Mouse (Mus musculus): ENCODE results near the gene Slx4ip. TPM values are rescaled to one million over a fixed set of nuclear protein-coding genes. Genes with fewer than 3 reads are reported as not detected.
"Not testable (repeated sequence)": the region's sequence is repeated elsewhere in the genome, so short reads cannot be mapped to it uniquely, and the experiment has no call there.

Slx4ip gene
- 16.0 and 16.3 TPM in 2 replicates for polyA plus RNA-seq (2015; fragmentation: Nextera tagmentation; extraction: Ambion mirVana)

DNA sequence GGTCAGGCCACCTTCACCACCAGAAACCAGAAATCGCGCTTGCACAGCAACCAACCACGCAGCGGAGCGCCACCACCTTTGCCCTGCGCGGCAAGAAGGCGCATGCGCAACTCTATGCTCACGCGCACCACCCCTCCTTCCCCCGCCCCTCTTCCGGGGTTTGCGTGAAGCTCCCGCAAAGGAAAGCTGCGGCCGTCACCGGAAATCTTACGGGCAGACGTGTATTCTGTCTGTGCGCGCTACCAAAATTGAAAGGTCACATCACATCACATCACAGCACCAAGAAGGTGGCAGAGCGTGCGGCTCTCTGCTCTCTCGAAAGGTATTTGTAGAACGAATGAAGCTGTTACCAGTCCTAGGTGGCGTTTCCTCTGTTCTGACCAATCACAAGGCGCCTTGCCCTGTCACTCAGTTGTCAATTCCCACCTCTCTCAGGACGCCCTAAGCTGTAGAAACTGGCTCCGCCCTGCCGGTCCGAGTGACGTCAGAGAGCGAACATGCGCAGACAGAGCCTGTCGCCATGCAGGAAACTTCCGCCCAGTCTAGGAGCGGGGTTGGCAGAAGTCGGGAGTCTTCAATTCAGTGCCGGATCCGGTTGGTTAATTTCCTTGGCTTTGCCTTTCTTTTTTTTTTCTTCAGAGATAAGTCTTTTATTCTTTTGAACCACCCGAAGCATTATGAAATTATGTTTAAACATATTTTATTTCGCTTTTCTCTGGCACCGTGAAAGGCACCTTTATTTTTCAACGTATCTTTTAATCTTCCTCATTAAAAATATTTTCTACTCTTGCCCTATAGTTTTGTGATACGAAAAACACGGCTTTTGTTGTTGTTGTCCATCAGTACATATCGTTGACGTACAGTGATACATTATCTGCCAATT lies at the start of gene Slx4ip, which contains the start of the genes AL731706.1 and Mkks:
Slx4ip (plus strand) TSS at position 151 of the 883 bp plus-strand sequence.
AL731706.1 (minus strand) TSS at position 322 of the 883 bp plus-strand sequence.
Mkks (minus strand) TSS at position 322 of the 883 bp plus-strand sequence.
- Histone ChIP-seq H3K4me3 (replicated peaks) (peak within 1 kb of the TSS; percentile 61), H3K9ac (replicated peaks) (peak within 1 kb of the TSS; percentile 71), H3K9me3 (no peaks in the 10 kb centered on the region), H3K27me3 (no peaks in the 10 kb centered on the region), H3K27ac (peak within 1 kb of the TSS; percentile 90), H3K4me1 (replicated peaks) (peaks cover 24% of the 10 kb centered on the region), H3K4me2 (replicated peaks) (peak within 1 kb of the TSS; percentile 50), H3K36me3 (no peaks in the 10 kb centered on the region)
- ATAC-seq, result peak; percentile 97
- under 1% methylated on average over 49 of the region's 49 CpGs for WGBS

DNA sequence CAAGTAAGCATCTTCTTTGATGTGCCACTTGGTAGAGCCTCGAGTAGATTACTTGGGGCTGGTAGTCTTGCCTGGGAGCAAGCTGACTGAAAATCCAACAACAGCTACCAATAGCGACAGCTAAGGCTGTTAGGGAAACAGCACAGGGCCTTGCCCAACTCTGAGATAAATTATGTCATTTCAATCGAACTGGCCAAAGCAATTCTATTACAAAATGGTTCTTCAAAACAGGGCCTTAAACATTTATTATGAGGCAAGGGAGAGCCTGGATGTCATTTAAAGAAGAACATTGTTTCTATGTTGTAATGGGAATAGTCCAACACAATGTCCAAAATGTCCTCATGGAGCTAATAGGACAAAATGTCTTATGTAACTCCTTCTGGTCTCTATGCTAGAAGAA lies 40.7 kb upstream of the Slx4ip start:
- Histone ChIP-seq H3K27me3 (no peaks in the 10 kb centered on the region), H3K4me2 (replicated peaks) (no peak overlapping the region), H3K4me3 (replicated peaks) (no peak overlapping the region), H3K9ac (replicated peaks) (no peak overlapping the region), H3K36me3 (no peaks in the 10 kb centered on the region), H3K27ac (no peak overlapping the region), H3K9me3 (no peaks in the 10 kb centered on the region), H3K4me1 (replicated peaks) (peaks cover 15% of the 10 kb centered on the region)
- 81% methylated on average over 3 of the region's 3 CpGs for whole genome bisulfite sequencing
- ATAC-seq, result no peak

DNA sequence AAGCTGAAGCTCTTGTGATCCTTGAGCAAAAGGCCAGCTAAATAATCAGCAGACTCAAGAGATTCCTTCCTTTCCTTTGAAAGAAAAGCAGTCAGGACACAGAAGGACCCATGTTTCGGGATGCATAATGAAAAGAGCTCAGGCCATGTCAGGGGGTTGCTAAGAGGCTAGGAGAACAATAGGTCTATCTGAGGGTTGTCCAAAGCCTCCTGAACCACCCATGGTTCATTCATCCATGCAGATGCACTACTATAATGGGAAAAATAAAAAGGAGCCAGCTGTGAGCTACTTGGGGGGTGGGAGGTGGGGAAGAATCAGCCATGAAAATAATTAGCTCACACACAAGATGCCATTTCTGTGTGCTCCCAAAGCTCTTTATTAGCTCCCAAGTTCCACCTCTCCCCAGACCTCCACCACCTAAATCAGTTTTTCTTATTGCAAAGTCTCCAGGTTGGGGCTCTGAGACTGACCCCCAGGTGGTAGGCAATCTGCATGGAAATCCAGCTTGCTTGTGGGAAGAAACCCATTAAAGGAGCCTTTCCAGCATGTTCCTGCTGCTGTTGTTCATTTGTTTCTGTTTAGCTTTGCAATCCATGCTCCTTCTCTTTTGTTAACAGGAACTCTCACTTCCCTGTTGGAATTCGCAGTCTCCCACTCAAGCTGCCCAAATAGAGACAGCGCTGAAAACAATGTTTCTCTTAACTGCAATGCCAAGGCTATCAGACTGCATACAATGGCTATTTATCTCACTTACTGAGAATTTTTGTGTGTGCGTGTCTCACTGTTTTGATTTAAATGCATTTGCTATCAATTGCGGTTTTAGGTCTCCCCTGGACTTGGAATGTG lies 36.3 kb upstream of the Slx4ip start:
- H3K4me1 ChIP-seq (replicated peaks), result peaks cover 18% of the 10 kb centered on the region
- H3K4me2 ChIP-seq (replicated peaks), result no peak overlapping the region
- no peak overlapping the region for H3K4me3 ChIP-seq (replicated peaks)
- WGBS, result 7% methylated on average over 5 of the region's 5 CpGs
- no peaks in the 10 kb centered on the region for H3K9me3 ChIP-seq
- H3K27ac ChIP-seq, result peak overlapping the region; percentile 71
- no peak overlapping the region for H3K9ac ChIP-seq (replicated peaks)
- H3K27me3 ChIP-seq, result no peaks in the 10 kb centered on the region
- peak; percentile 75 for ATAC-seq
- H3K36me3 ChIP-seq, result no peaks in the 10 kb centered on the region

DNA sequence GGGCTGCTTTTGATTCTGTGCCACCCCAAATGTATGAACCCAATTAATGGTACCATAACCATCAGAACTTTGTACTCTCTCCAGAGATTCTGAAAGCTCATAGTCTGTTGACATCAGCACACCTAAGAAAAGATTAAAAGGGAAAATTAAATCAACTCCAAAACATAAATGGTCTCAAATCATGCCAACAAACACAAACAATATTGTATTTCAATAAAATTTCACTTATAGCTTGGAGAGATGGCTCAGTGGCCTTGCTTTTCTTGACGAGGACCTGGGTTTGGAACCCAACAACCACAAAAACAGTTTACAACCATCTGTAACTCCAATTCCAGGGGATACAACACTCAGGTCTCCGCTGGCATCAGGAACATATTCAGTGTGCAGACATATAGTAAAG lies 5.4 kb upstream of the Slx4ip start, which contains the start of gene AL731706.2:
AL731706.2 (minus strand) TSS at position 101 of the 400 bp plus-strand sequence.
- no peak within 1 kb of the TSS for H3K27ac ChIP-seq
- ATAC-seq, result no peak
- H3K4me2 ChIP-seq (replicated peaks), result no peak within 1 kb of the TSS
- no peaks in the 10 kb centered on the region for H3K9me3 ChIP-seq
- H3K36me3 ChIP-seq, result peaks cover 32% of the 10 kb centered on the region
- WGBS, result 97% methylated on average over 2 of the region's 2 CpGs
- no peak within 1 kb of the TSS for H3K9ac ChIP-seq (replicated peaks)
- no peak within 1 kb of the TSS for H3K4me3 ChIP-seq (replicated peaks)
- H3K27me3 ChIP-seq, result no peaks in the 10 kb centered on the region
- H3K4me1 ChIP-seq (replicated peaks), result peaks cover 11% of the 10 kb centered on the region

DNA sequence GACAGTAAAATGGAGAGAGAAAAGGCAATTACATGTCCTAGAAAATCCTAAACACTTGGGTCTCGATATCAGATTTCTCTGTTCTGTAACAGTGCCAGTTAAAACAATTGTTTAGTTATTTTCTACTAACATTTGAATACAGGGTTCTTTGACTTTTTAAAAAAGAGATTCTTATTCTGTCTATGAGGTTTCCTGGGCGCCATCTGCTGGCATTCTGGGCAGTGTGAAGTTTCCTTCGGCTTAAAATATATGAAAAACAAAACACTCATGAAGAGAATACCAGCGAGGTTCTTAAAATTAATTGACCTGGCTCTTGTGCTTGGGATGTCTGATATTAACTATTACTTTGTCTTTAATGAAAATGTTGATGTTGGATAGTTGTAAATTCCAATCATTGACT lies 4.2 kb upstream of the Slx4ip start:
- peaks cover 21% of the 10 kb centered on the region for H3K36me3 ChIP-seq
- WGBS, result 68% methylated on average over 4 of the region's 4 CpGs
- ATAC-seq, result no peak
- H3K4me2 ChIP-seq (replicated peaks), result no peak overlapping the region
- no peak overlapping the region for H3K9ac ChIP-seq (replicated peaks)
- H3K9me3 ChIP-seq, result no peaks in the 10 kb centered on the region
- no peak overlapping the region for H3K27ac ChIP-seq
- H3K27me3 ChIP-seq, result no peaks in the 10 kb centered on the region
- peaks cover 11% of the 10 kb centered on the region for H3K4me1 ChIP-seq (replicated peaks)
- H3K4me3 ChIP-seq (replicated peaks), result no peak overlapping the region

- H3K9me3 ChIP-seq, H3K27me3 ChIP-seq, H3K36me3 ChIP-seq, ATAC-seq: not testable (repeated sequence)
- peak overlapping the region; percentile 70 for H3K9ac ChIP-seq (replicated peaks)
- H3K4me3 ChIP-seq (replicated peaks), result peak overlapping the region; percentile 61
- H3K4me1 ChIP-seq (replicated peaks), result peaks cover 22% of the 10 kb centered on the region
- 6% methylated on average over 15 of the region's 15 CpGs for WGBS
- peak overlapping the region; percentile 90 for H3K27ac ChIP-seq
- peak overlapping the region; percentile 50 for H3K4me2 ChIP-seq (replicated peaks)
Measured at GRCm38 (mm10) chr2:136890716-136891067, 326 bp upstream of the Slx4ip start.

GRCm38 (mm10) chr2:136891951-136892371 lies 943 bp downstream of the Slx4ip start:
- Histone ChIP-seq H3K4me3 (replicated peaks) (peak overlapping the region; percentile 61), H3K9ac (replicated peaks) (peak overlapping the region; percentile 71), H3K9me3 (no peaks in the 10 kb centered on the region), H3K27me3 (no peaks in the 10 kb centered on the region), H3K4me1 (replicated peaks) (peaks cover 25% of the 10 kb centered on the region), H3K36me3 (no peaks in the 10 kb centered on the region), H3K27ac (peak overlapping the region; percentile 90), H3K4me2 (replicated peaks) (peak overlapping the region; percentile 50)
- ATAC-seq, result peak; percentile 86
- WGBS, result under 1% methylated on average over 23 of the region's 23 CpGs

GRCm38 (mm10) chr2:136894494-136894893 lies 3.5 kb downstream of the Slx4ip start:
- no peak overlapping the region for H3K9ac ChIP-seq (replicated peaks)
- H3K4me1 ChIP-seq (replicated peaks), result peaks cover 20% of the 10 kb centered on the region
- ATAC-seq, result no peak
- H3K9me3 ChIP-seq, result no peaks in the 10 kb centered on the region
- H3K4me3 ChIP-seq (replicated peaks), result no peak overlapping the region
- H3K4me2 ChIP-seq (replicated peaks), result no peak overlapping the region
- H3K27ac ChIP-seq, result no peak overlapping the region
- no peaks in the 10 kb centered on the region for H3K27me3 ChIP-seq
- H3K36me3 ChIP-seq, result no peaks in the 10 kb centered on the region
- 54% methylated on average over 2 of the region's 2 CpGs for WGBS

DNA sequence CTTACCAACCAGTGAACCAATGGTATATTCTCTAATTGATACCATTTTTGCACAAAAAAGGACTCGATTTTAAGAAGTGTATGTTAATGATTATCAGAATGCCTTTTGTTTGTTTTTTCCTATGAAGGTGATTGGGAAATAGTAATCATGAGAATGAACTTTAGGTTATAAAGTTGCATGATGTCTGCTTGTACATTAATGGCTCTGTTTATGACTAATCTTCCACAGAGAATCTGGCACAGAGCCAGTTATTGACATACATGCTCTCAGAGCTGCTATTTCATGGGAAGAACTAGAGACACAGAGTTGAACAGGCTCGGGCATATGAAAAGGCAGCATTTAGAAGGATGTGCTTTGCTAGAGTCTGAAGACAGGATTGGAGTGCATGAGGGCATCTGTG lies 5.1 kb downstream of the Slx4ip start:
- Histone ChIP-seq H3K4me1 (replicated peaks) (peaks cover 14% of the 10 kb centered on the region), H3K27me3 (no peaks in the 10 kb centered on the region), H3K4me3 (replicated peaks) (no peak overlapping the region), H3K4me2 (replicated peaks) (no peak overlapping the region), H3K9ac (replicated peaks) (no peak overlapping the region), H3K36me3 (no peaks in the 10 kb centered on the region), H3K27ac (no peak overlapping the region), H3K9me3 (no peaks in the 10 kb centered on the region)
- 86% methylated on average over 2 of the region's 2 CpGs for WGBS
- no peak for ATAC-seq

GRCm38 (mm10) chr2:136908596-136908995 lies 17.6 kb downstream of the Slx4ip start:
- WGBS, result 75% methylated on average over 3 of the region's 3 CpGs
- no peak for ATAC-seq
- Histone ChIP-seq H3K9ac (replicated peaks) (no peak overlapping the region), H3K4me1 (replicated peaks) (peaks cover 18% of the 10 kb centered on the region), H3K9me3 (no peaks in the 10 kb centered on the region), H3K4me2 (replicated peaks) (no peak overlapping the region), H3K36me3 (peaks cover 11% of the 10 kb centered on the region), H3K27me3 (no peaks in the 10 kb centered on the region), H3K4me3 (replicated peaks) (no peak overlapping the region), H3K27ac (no peak overlapping the region)

DNA sequence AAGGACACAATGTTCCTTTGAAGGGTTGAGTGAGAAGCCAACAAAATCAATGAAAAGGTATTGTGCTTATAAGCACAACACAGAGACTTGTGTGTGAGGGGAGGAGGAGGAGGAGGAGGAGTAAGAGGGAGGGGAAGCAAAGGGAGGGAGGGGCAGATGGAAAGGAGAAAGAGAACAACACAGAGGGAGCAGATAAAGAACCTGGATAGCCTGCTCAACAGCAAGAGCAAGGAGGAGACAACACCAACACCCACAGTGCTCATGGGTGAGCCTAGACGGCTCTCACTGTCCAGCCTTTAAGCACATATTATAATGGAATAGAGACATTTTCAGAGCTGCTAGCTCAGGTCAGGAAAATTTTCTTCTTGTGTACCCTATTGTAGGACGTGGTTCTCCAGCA lies 18.3 kb downstream of the Slx4ip start:
- 70% methylated on average over 2 of the region's 2 CpGs for WGBS
- ATAC-seq, result no peak

GRCm38 (mm10) chr2:136911958-136912411 lies 21.0 kb downstream of the Slx4ip start:
- Histone ChIP-seq H3K9me3 (no peaks in the 10 kb centered on the region), H3K27ac (0 out of 2 replicates have a peak overlapping the region, but pooled peaks have one; percentile 25), H3K27me3 (no peaks in the 10 kb centered on the region), H3K9ac (replicated peaks) (no peak overlapping the region), H3K4me3 (replicated peaks) (no peak overlapping the region), H3K36me3 (no peaks in the 10 kb centered on the region), H3K4me2 (replicated peaks) (no peak overlapping the region), H3K4me1 (replicated peaks) (peaks cover 18% of the 10 kb centered on the region)
- no peak for ATAC-seq
- 3% methylated on average over 4 of the region's 4 CpGs for WGBS

More for the DNA sequence above, 18.3 kb downstream of the Slx4ip start:
- Histone ChIP-seq H3K9me3 (no peaks in the 10 kb centered on the region), H3K4me1 (replicated peaks) (peaks cover 18% of the 10 kb centered on the region), H3K4me2 (replicated peaks) (no peak overlapping the region), H3K9ac (replicated peaks) (no peak overlapping the region), H3K27ac (no peak overlapping the region), H3K4me3 (replicated peaks) (no peak overlapping the region), H3K36me3 (peaks cover 11% of the 10 kb centered on the region), H3K27me3 (no peaks in the 10 kb centered on the region)

All from midbrain, embryonic 13.5 days (tissue).